Mouse (Mus musculus) megakaryocyte, adult 5-6 weeks (primary cell): ENCODE data around the gene Hectd1. TPM values are rescaled to one million over a fixed set of nuclear protein-coding genes. Genes with fewer than 3 reads are reported as not detected.

Source experiments
- ATAC-seq: 2 replicates; pipeline ENCODE4 v1.8.0; 2016; ENCODE audit warnings: mild to moderate bottlenecking, inconsistent platforms; ENCODE audit not compliant: poor library complexity, severe bottlenecking
- total RNA-seq, 2 experiments: library from RNA; stranded (forward) in 1 of 2; stranded (reverse) in 1 of 2; fragments of 153-499, 151-499 nt in 1 of 2; fragments of 221-1000, 200-1000 nt in 1 of 2; gene quantifications; 2 replicates each; pipeline versions ENCODE4 v1.2.3 to v1.2.4; 2015 to 2017

The Hectd1 gene
- total RNA-seq, 2 experiments from 2014 or later: 49.2 to 89.7 TPM

GRCm38 (mm10) chr12:51706673-51707235 is 122.6 kb downstream of the Hectd1 start:
- ATAC-seq: no peak

- no peak for ATAC-seq
These were observed 123.6 kb downstream of the Hectd1 start for GRCm38 (mm10) chr12:51705778-51706177.

- ATAC-seq: no peak
These were observed 124.8 kb downstream of the Hectd1 start for GRCm38 (mm10) chr12:51704572-51704971.

GRCm38 (mm10) chr12:51703859-51704258 is 125.5 kb downstream of the Hectd1 start:
- peak; percentile 78 for ATAC-seq

GRCm38 (mm10) chr12:51701723-51702122 is 127.6 kb downstream of the Hectd1 start:
- no peak for ATAC-seq

GRCm38 (mm10) chr12:51699623-51700393 is 129.5 kb downstream of the Hectd1 start:
- ATAC-seq: peak; percentile 34

- ATAC-seq: no peak
These were observed 133.2 kb downstream of the Hectd1 start for GRCm38 (mm10) chr12:51696157-51696556.

- no peak for ATAC-seq
These were observed 134.4 kb downstream of the Hectd1 start for GRCm38 (mm10) chr12:51694966-51695365.

- no peak for ATAC-seq
These were observed 135.2 kb downstream of the Hectd1 start for GRCm38 (mm10) chr12:51694096-51694495.

Other genes with a start within 250 kb of the Hectd1 start
- not detected in 2 replicates for gene Coch, start 236.2 kb downstream of the Hectd1 start, total RNA-seq (2015)
- gene Coch, start 236.2 kb downstream of the Hectd1 start, total RNA-seq (2017): not detected in 2 replicates
- gene Ap4s1, start 138.5 kb downstream of the Hectd1 start, total RNA-seq (2015): 40.4 and 41.6 TPM in 2 replicates
- 27.2 and 33.9 TPM in 2 replicates for gene Ap4s1, start 138.5 kb downstream of the Hectd1 start, total RNA-seq (2017)
- gene Strn3, start 137.6 kb downstream of the Hectd1 start, total RNA-seq (2015): 28.1 and 31.0 TPM in 2 replicates
- gene Strn3, start 137.6 kb downstream of the Hectd1 start, total RNA-seq (2017): 49.2 and 59.5 TPM in 2 replicates
- 38.3 and 43.4 TPM in 2 replicates for gene Heatr5a, start 141.8 kb upstream of the Hectd1 start, total RNA-seq (2015)
- 37.7 and 39.7 TPM in 2 replicates for gene Heatr5a, start 141.8 kb upstream of the Hectd1 start, total RNA-seq (2017)
- 7.5 and 9.1 TPM in 2 replicates for gene Dtd2, start 177.0 kb upstream of the Hectd1 start, total RNA-seq (2015)
- 6.0 and 8.6 TPM in 2 replicates for gene Dtd2, start 177.0 kb upstream of the Hectd1 start, total RNA-seq (2017)
- gene Gpr33, start 198.5 kb upstream of the Hectd1 start, total RNA-seq (2015): not detected in 2 replicates
- gene Gpr33, start 198.5 kb upstream of the Hectd1 start, total RNA-seq (2017): not detected in 2 replicates